Mouse (Mus musculus) embryonic fibroblast, embryonic 13.5 days (primary cell): ENCODE data around the gene Irak4. TPM values are rescaled to one million over a fixed set of nuclear protein-coding genes. Genes with fewer than 3 reads are reported as not detected.

ENCODE experiments used
- H3K27ac ChIP-seq: 2 replicates; pipeline ENCODE4 v1.5.1; 2012; ENCODE audit warnings: low read length, control low read depth, inconsistent platforms; ENCODE audit not compliant: insufficient read depth
- H3K4me1 ChIP-seq: 2 replicates; pipeline ENCODE4 v1.6.1; 2011; ENCODE audit warnings: low read length; ENCODE audit not compliant: control insufficient read depth, insufficient read depth
- H3K4me3 ChIP-seq: 2 replicates; pipeline ENCODE4 v1.5.1; 2011; ENCODE audit warnings: mild to moderate bottlenecking, control low read depth, low read length; ENCODE audit not compliant: insufficient read depth
- CTCF ChIP-seq: IDR thresholded peaks from 2 replicates; pipeline ENCODE4 v1.5.1; 2011; ENCODE audit warnings: mild to moderate bottlenecking, control low read depth, low read length, moderate library complexity, borderline replicate concordance; ENCODE audit not compliant: insufficient read depth
- POLR2A ChIP-seq: IDR thresholded peaks from 2 replicates; pipeline ENCODE4 v1.6.1; 2011; ENCODE audit warnings: low read depth, mild to moderate bottlenecking, control low read depth, low read length, moderate library complexity
- polyA plus RNA-seq: library from polyadenylated mRNA; stranded (reverse); fragments of >200 nt; gene quantifications from 2 replicates; pipeline ENCODE4 v1.2.4, GENCODE M21; 2011; ENCODE audit warnings: low read depth; ENCODE audit not compliant: missing spikeins, insufficient read length

The Irak4 gene
- polyA plus RNA-seq, 1 experiment = 9.2 TPM

DNA sequence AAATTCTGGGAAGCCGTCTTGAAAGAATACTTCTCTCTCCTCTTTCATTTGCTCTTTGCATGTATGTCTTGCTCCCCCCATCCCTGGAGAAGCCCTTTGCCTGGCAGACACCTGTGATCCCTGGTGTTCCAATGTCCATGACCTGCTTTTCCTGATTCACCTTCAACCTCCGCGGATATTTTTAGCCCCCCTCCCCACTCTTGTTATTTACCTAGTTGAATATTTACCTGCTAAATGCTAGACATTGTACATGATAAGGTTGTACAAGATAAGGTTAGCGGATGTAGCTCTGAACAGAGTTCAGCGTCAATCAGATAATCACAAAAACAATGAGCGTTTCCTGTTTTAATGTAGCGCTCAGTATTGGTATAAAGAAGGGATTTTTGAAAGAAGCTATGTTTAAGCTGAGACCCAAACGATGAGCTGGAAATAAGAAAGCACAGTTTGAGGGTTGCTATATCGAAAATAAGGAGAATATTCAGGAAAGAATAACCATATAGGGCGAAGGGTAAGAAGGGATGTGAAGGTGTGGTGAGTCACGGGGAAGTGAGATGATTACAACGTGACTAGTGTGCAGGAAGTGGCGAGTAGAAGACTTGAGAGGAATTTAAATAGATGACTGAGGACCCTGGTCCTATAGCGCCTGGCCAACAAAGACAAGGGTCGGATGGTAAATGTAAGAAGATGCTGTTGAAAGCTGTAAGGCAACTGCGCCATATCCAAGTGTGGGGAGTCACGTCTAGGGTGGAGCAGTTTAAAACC is 15.6 kb downstream of the Irak4 start:
- H3K27ac ChIP-seq = no peak overlapping the region
- H3K4me1 ChIP-seq = no peaks in the 10 kb centered on the region; the same call in 1 of the 2 replicates
- TF ChIP-seq POLR2A (no peak), CTCF (no peak)
- H3K4me3 ChIP-seq = no peak overlapping the region

DNA sequence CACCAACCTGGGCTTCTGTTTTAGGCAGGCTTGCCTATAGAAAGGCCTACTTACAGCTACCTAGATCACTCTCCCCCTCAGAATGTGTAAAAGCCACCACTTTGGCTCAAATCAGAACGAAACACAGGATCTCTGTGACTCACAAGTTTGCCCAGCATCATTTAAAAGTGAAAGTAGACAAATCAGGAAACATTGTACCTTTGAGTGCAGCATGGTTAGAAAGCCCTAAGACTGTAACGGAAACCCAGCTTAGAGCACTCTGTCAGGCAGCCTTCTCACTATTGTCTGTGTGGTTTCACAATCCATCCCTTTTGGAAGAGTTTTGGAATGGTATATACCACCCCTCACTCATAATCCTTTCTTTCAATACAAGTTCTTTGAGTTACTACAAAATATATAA is 21.5 kb downstream of the Irak4 start:
- TF ChIP-seq POLR2A = no peak
- no peak for TF ChIP-seq CTCF
- Histone ChIP-seq H3K4me1 (no peaks in the 10 kb centered on the region), H3K27ac (no peak overlapping the region), H3K4me3 (no peak overlapping the region)

GRCm38 (mm10) chr15:94565854-94566253 is 22.4 kb downstream of the Irak4 start:
- Histone ChIP-seq H3K27ac (no peak overlapping the region), H3K4me3 (no peak overlapping the region), H3K4me1 (no peaks in the 10 kb centered on the region)
- TF ChIP-seq POLR2A = no peak
- TF ChIP-seq CTCF = no peak

DNA sequence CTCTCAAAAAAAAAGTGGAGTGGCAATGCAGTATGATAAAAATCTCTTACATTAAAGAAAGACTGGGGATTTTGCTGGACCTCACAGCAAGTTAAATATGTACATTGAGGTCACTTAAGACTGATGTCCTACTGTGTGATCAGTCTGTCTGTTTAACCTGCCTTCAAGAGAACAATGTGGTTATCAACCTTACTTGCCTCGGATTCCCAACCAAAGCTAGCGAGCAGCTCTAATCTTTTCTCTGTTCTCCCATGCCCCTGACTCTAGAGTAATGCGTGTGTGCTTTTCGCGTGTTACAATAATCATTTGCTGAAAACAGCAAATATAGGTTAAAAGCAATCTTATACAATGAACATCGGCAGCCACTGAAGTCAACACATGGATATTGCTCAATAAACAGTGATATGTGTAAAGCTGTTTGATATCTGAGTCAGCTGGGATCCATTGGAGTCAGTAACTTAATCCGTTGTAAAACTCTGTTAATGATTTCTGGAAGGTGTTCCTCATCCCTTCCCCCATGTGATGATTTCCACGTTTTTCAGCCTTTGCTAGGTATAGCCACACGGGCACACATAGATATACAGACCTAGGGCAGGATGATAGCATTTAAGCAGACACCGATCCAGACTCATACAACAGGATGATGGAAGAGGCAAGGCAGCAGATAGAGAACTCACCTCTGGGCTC is 25.2 kb downstream of the Irak4 start:
- no peak for TF ChIP-seq CTCF
- Histone ChIP-seq H3K4me3 (no peak overlapping the region), H3K4me1 (no peaks in the 10 kb centered on the region), H3K27ac (no peak overlapping the region)

- no peaks in the 10 kb centered on the region for H3K4me1 ChIP-seq
- no peak overlapping the region for H3K27ac ChIP-seq
- TF ChIP-seq POLR2A (no peak), CTCF (no peak)
- H3K4me3 ChIP-seq = no peak overlapping the region
Measured at GRCm38 (mm10) chr15:94571501-94571900, 28.1 kb downstream of the Irak4 start.

- Histone ChIP-seq H3K27ac (no peak overlapping the region), H3K4me3 (no peak overlapping the region)
- TF ChIP-seq POLR2A = no peak
- no peak for TF ChIP-seq CTCF
Measured at GRCm38 (mm10) chr15:94572746-94573145, 29.3 kb downstream of the Irak4 start.

GRCm38 (mm10) chr15:94574566-94575268 is 31.3 kb downstream of the Irak4 start:
- no peak overlapping the region for H3K4me3 ChIP-seq
- TF ChIP-seq CTCF (no peak), POLR2A (no peak)
- peak overlapping the region; percentile 41; the same call in 1 of the 2 replicates for H3K27ac ChIP-seq
- H3K4me1 ChIP-seq = 0 out of 2 replicates have a peak, but pooled peaks cover 2% of the 10 kb centered on the region

More at GRCm38 (mm10) chr15:94572746-94573145, 29.3 kb downstream of the Irak4 start:
- 0 out of 2 replicates have a peak, but pooled peaks cover 2% of the 10 kb centered on the region for H3K4me1 ChIP-seq

DNA sequence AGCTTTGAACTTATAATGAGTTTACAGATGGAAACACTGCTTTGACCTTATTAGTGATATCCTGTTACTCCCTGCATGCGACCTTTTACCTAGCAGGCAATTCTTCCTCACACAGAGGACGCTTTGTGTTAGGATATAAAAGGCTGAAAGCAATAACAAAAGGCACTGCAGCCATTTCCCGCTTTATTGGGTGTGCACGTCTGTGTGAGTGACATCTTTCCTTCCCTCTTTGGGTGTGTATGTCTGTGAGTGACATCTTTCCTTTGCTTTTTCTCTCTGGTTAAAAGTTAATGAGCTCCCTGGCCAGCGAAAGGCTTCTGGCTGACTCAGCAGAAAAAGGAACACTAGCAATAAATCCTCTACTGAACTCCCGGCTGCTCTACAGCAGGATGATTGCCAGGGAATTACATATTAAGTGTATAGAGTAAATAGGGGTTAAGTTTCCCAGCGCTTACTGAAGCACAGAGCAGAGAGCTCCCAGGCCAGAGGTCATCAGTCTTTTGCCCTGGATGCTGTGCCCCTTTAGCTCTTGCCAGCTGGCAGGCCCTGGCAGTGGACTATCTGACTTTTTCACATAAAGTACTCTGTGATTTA is 38.7 kb downstream of the Irak4 start:
- no peaks in the 10 kb centered on the region; the same call in 1 of the 2 replicates for H3K4me1 ChIP-seq
- TF ChIP-seq CTCF (no peak), POLR2A (no peak)
- H3K27ac ChIP-seq = no peak overlapping the region
- H3K4me3 ChIP-seq = no peak overlapping the region

DNA sequence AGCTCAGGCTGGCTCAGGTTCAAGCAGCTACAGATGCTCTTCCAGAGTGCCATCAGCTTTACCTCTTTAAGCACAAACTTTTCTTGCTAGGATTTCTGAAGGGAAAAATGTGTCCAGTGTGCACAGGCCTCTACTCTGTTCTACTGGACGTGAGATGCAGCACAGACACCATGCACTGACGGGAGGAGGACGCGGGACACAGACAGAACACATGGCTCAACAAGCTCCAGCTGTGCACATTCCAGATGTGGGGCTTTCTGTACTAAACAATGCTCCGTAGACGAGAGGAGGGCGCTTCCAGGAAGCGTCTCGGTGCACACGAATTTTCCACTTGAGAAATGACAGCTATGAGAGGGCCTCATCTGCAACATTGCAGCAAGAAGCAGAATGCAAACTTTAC is 39.7 kb downstream of the Irak4 start:
- TF ChIP-seq CTCF (no peak), POLR2A (no peak)

More for the DNA sequence above, 39.7 kb downstream of the Irak4 start:
- Histone ChIP-seq H3K27ac (no peak overlapping the region), H3K4me3 (no peak overlapping the region), H3K4me1 (no peaks in the 10 kb centered on the region; the same call in none of the 2 replicates)
